Mouse (Mus musculus): ENCODE measurements at regions not wholly inside any gene's neighbourhood (a gene's known extent, or its start where the extent isn't known, plus 50 kb on each side); places are given as distances from the start of the nearest gene placed in this dataset.

DNA sequence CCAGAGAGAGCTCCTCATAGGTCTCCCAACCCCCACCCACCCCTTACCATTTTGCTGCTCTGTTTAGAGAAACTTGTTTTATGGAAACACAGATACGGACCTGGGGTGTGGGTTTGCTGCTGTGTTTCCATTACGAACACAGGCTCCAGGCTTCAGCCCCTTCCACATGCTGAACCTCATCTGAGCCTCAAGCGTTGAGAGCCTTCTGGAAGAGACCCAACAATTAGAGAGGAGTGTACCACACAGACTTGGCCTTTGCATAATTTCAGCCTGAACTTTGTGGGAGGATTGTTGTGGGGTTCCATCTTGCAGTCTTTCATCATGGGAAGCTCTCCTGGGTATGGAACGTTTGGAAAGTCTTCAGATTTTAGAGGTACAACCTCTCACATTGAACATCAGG, 111.3 kb upstream of the Lyplal1 start:
- no peak for DNase-seq
- Histone ChIP-seq H3K4me3 (ENCODE audit: insufficient read depth, low read depth, low read length) (no peak overlapping the region), H3K27me3 (replicated peaks; ENCODE audit: control insufficient read depth, insufficient read depth, low read length) (no peaks in the 10 kb centered on the region), H3K36me3 (ENCODE audit: control insufficient read depth, insufficient read depth, low read length) (no peaks in the 10 kb centered on the region), H3K27ac (ENCODE audit: insufficient read depth, low read depth, low read length) (no peak overlapping the region), H3K4me1 (ENCODE audit: control insufficient read depth, insufficient read depth, low read length) (no peaks in the 10 kb centered on the region)
- WGBS = 83% methylated on average over 4 of the region's 4 CpGs
- TF ChIP-seq POLR2A (IDR thresholded peaks at IDR 0.05; ENCODE audit: low read depth, low read length) = no peak
- TF ChIP-seq CTCF (conservative IDR thresholded peaks at IDR 0.05; ENCODE audit: insufficient read depth, insufficient read length, low read depth, low read length) = no peak

- H3K36me3 ChIP-seq (ENCODE audit: control insufficient read depth, insufficient read depth, low read length) = no peaks in the 10 kb centered on the region
- H3K4me1 ChIP-seq (ENCODE audit: control insufficient read depth, insufficient read depth, low read length) = no peaks in the 10 kb centered on the region
- TF ChIP-seq CTCF (conservative IDR thresholded peaks at IDR 0.05; ENCODE audit: insufficient read depth, insufficient read length, low read depth, low read length) (no peak), POLR2A (IDR thresholded peaks at IDR 0.05; ENCODE audit: low read depth, low read length) (no peak)
- WGBS = 55% methylated on average over 5 of the region's 5 CpGs
- no peak for DNase-seq
- H3K27me3 ChIP-seq (replicated peaks; ENCODE audit: control insufficient read depth, insufficient read depth, low read length) = no peaks in the 10 kb centered on the region
- no peak overlapping the region for H3K27ac ChIP-seq (ENCODE audit: insufficient read depth, low read depth, low read length)
- H3K4me3 ChIP-seq (ENCODE audit: insufficient read depth, low read depth, low read length) = no peak overlapping the region
Observed at GRCm38 (mm10) chr1:186224231-186224630, 107.1 kb upstream of the Lyplal1 start.

DNA sequence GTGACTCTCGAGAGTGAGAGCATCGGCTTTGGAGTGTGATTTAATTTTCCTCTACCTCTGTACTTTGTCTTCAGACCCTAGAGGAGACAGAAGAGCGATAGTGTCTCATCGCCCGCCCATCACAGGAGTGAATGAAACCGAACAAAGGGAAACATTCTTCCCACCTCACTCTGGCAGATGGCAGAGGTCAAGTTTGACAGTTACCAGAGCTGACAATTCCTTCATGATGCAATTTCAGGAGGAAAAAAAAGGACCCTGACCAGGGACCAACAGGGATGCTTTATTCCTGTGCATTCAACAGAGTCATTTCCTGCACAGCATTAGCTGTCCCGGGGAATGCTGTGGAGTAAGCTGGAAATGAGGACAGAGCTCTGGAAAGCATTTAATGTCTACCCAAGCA, 106.3 kb upstream of the Lyplal1 start:
- Histone ChIP-seq H3K36me3 (ENCODE audit: control insufficient read depth, insufficient read depth, low read length) (no peaks in the 10 kb centered on the region), H3K4me1 (ENCODE audit: control insufficient read depth, insufficient read depth, low read length) (no peaks in the 10 kb centered on the region), H3K27ac (ENCODE audit: insufficient read depth, low read depth, low read length) (no peak overlapping the region), H3K4me3 (ENCODE audit: insufficient read depth, low read depth, low read length) (no peak overlapping the region), H3K27me3 (replicated peaks; ENCODE audit: control insufficient read depth, insufficient read depth, low read length) (no peaks in the 10 kb centered on the region)
- 49% methylated on average over 7 of the region's 7 CpGs for WGBS
- TF ChIP-seq POLR2A (IDR thresholded peaks at IDR 0.05; ENCODE audit: low read depth, low read length) = no peak
- TF ChIP-seq CTCF (conservative IDR thresholded peaks at IDR 0.05; ENCODE audit: insufficient read depth, insufficient read length, low read depth, low read length) = no peak
- DNase-seq = no peak

GRCm38 (mm10) chr1:186218995-186219394, 101.9 kb upstream of the Lyplal1 start:
- Histone ChIP-seq H3K4me3 (ENCODE audit: insufficient read depth, low read depth, low read length) (no peak overlapping the region), H3K27ac (ENCODE audit: insufficient read depth, low read depth, low read length) (no peak overlapping the region), H3K36me3 (ENCODE audit: control insufficient read depth, insufficient read depth, low read length) (no peaks in the 10 kb centered on the region), H3K4me1 (ENCODE audit: control insufficient read depth, insufficient read depth, low read length) (no peaks in the 10 kb centered on the region), H3K27me3 (replicated peaks; ENCODE audit: control insufficient read depth, insufficient read depth, low read length) (no peaks in the 10 kb centered on the region)
- WGBS = over 99% methylated on average over 4 of the region's 4 CpGs
- no peak for DNase-seq
- no peak for TF ChIP-seq CTCF (conservative IDR thresholded peaks at IDR 0.05; ENCODE audit: insufficient read depth, insufficient read length, low read depth, low read length)

- Histone ChIP-seq H3K36me3 (ENCODE audit: control insufficient read depth, insufficient read depth, low read length) (no peaks in the 10 kb centered on the region), H3K27ac (ENCODE audit: insufficient read depth, low read depth, low read length) (no peak overlapping the region), H3K4me1 (ENCODE audit: control insufficient read depth, insufficient read depth, low read length) (no peaks in the 10 kb centered on the region), H3K27me3 (replicated peaks; ENCODE audit: control insufficient read depth, insufficient read depth, low read length) (no peaks in the 10 kb centered on the region), H3K4me3 (ENCODE audit: insufficient read depth, low read depth, low read length) (no peak overlapping the region)
- WGBS = 39% methylated on average over 3 of the region's 3 CpGs
- TF ChIP-seq CTCF (conservative IDR thresholded peaks at IDR 0.05; ENCODE audit: insufficient read depth, insufficient read length, low read depth, low read length) = no peak
- no peak for TF ChIP-seq POLR2A (IDR thresholded peaks at IDR 0.05; ENCODE audit: low read depth, low read length)
- DNase-seq = no peak
Observed at GRCm38 (mm10) chr1:186217198-186217597, 100.1 kb upstream of the Lyplal1 start.

- Histone ChIP-seq H3K4me1 (ENCODE audit: control insufficient read depth, insufficient read depth, low read length) (no peaks in the 10 kb centered on the region), H3K27me3 (replicated peaks; ENCODE audit: control insufficient read depth, insufficient read depth, low read length) (no peaks in the 10 kb centered on the region; the same call in 1 of the 2 replicates), H3K27ac (ENCODE audit: insufficient read depth, low read depth, low read length) (no peak overlapping the region), H3K36me3 (ENCODE audit: control insufficient read depth, insufficient read depth, low read length) (no peaks in the 10 kb centered on the region), H3K4me3 (ENCODE audit: insufficient read depth, low read depth, low read length) (no peak overlapping the region)
- no peak for TF ChIP-seq POLR2A (IDR thresholded peaks at IDR 0.05; ENCODE audit: low read depth, low read length)
- no peak for TF ChIP-seq CTCF (conservative IDR thresholded peaks at IDR 0.05; ENCODE audit: insufficient read depth, insufficient read length, low read depth, low read length)
- DNase-seq = no peak
- WGBS = 100% methylated on average over 1 of the region's 1 CpGs
Observed at GRCm38 (mm10) chr1:186204151-186204550, 87.0 kb upstream of the Lyplal1 start.

- Histone ChIP-seq H3K36me3 (ENCODE audit: control insufficient read depth, insufficient read depth, low read length) (no peaks in the 10 kb centered on the region), H3K4me1 (ENCODE audit: control insufficient read depth, insufficient read depth, low read length) (no peaks in the 10 kb centered on the region), H3K27me3 (replicated peaks; ENCODE audit: control insufficient read depth, insufficient read depth, low read length) (no peaks in the 10 kb centered on the region; the same call in 1 of the 2 replicates), H3K27ac (ENCODE audit: insufficient read depth, low read depth, low read length) (no peak overlapping the region), H3K4me3 (ENCODE audit: insufficient read depth, low read depth, low read length) (no peak overlapping the region)
- no peak for DNase-seq
- no peak for TF ChIP-seq CTCF (conservative IDR thresholded peaks at IDR 0.05; ENCODE audit: insufficient read depth, insufficient read length, low read depth, low read length)
- TF ChIP-seq POLR2A (IDR thresholded peaks at IDR 0.05; ENCODE audit: low read depth, low read length) = no peak
Observed at GRCm38 (mm10) chr1:186202536-186202935, 85.4 kb upstream of the Lyplal1 start.

DNA sequence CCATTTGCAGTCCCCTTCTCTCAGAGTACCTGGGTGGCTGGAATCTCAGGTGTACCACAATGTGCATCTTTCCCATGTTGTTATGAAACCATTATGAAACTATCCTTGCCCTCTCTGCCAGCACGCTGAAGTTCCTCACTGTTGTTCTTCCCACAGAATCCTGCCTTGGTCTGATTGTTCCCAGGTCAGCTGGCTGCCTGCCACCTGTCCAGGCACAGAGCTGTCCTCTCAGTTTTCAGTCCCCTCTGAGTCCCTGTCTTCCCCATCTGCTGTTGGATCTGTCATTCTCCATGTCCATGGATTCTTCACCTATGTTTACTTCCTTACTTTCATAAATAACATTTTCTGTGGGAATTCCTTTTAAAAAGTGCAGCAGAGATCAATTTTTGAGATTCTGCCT, 81.3 kb upstream of the Lyplal1 start:
- Histone ChIP-seq H3K27ac (ENCODE audit: insufficient read depth, low read depth, low read length) (no peak overlapping the region), H3K4me1 (ENCODE audit: control insufficient read depth, insufficient read depth, low read length) (no peaks in the 10 kb centered on the region), H3K4me3 (ENCODE audit: insufficient read depth, low read depth, low read length) (no peak overlapping the region), H3K36me3 (ENCODE audit: control insufficient read depth, insufficient read depth, low read length) (no peaks in the 10 kb centered on the region), H3K27me3 (replicated peaks; ENCODE audit: control insufficient read depth, insufficient read depth, low read length) (no peaks in the 10 kb centered on the region)
- no peak for DNase-seq
- 69% methylated on average over 1 of the region's 1 CpGs for WGBS
- TF ChIP-seq POLR2A (IDR thresholded peaks at IDR 0.05; ENCODE audit: low read depth, low read length) (no peak), CTCF (conservative IDR thresholded peaks at IDR 0.05; ENCODE audit: insufficient read depth, insufficient read length, low read depth, low read length) (no peak)

Data from kidney, adult 2 months (tissue).